Mouse (Mus musculus): ENCODE data around the gene Wwp2.

DNA sequence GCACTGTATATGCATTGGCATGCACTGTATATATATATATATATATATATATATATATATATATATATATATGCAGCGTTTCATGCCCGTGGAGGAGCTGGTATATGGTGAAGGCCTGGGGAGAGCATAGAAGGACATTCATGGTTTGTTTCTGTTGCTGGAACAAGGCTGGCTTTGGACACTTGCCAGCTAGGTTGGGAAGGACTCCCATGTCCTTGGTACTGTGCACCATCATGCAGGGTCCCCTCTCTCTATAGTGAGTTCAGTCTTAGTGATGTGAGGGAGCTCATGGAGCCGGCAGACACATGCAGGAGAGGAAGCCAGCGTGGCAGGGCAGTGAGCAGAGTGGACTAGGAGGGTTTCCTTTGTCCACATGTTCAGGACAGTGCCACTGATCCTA lies 52.4 kb downstream of the Wwp2 start:
- TF ChIP-seq POLR2A (IDR thresholded peaks at IDR 0.05; ENCODE audit: borderline replicate concordance, extremely low read depth, insufficient read depth, insufficient read length, poor library complexity, severe bottlenecking) (no peak), CTCF (IDR thresholded peaks at IDR 0.05; ENCODE audit: borderline replicate concordance, extremely low read depth, insufficient read depth, insufficient read length) (no peak)

All from brain, embryonic 14.5 days (tissue).